Mouse (Mus musculus) brown adipose tissue, adult 24 weeks (tissue): ENCODE measurements around the gene Tcf7l2. TPM values are rescaled to one million over a fixed set of nuclear protein-coding genes. Genes with fewer than 3 reads are reported as not detected.

ENCODE experiments used
- H3K27ac ChIP-seq: fragments of 200-500 bp; replicated peaks from 2 replicates; pipeline ENCODE4 v1.5.1; 2012; ENCODE audit warnings: low read depth, mild to moderate bottlenecking, low read length
- H3K4me1 ChIP-seq: fragments of 200-500 bp; 2 replicates; pipeline ENCODE4 v1.6.1; 2012; ENCODE audit warnings: low read length, mixed read lengths; ENCODE audit not compliant: control insufficient read depth, insufficient read depth, insufficient read length
- H3K4me3 ChIP-seq: fragments of 200-500 bp; 2 replicates; pipeline ENCODE4 v1.5.1; 2012; ENCODE audit warnings: low read depth, mild to moderate bottlenecking, low read length, moderate library complexity; ENCODE audit not compliant: insufficient read depth
- polyA plus RNA-seq: library from polyadenylated mRNA; stranded (reverse); fragments of >200 nt; gene quantifications from 2 replicates; pipeline ENCODE4 v1.2.4, GENCODE M21; 2012; ENCODE audit not compliant: missing spikeins, insufficient read depth, insufficient read length

Gene Tcf7l2
- polyA plus RNA-seq, 1 experiment: 8.1 TPM

DNA sequence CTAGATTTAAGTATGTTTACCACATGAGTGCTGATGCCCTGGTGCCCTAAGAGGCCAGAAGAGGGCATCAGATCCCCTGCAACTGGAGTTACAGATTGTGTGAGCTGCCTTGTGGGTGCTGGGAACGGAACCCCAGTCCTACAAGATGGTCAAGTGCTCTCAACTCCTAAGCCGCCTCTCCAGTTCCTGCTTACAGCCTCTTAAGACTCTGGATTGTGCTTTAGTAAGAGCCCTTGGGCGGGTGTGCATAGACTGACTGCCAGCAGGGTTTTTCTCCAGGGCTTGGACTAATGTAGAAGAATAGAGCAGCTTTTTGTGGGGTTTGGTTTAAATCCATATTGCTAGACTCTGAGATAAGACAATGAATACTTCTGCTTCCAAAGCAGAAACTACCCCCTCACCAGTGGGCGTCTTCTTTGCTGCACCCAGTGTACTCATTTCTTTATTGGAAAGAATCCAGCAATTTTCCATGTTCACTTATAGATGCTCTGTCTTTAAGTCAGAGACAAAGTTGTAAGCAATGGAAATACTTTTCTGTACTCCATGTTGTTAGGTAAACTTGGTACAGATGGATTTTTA is 92.3 kb downstream of the Tcf7l2 start:
- Histone ChIP-seq H3K4me3 (no peak overlapping the region), H3K4me1 (peaks cover 20% of the 10 kb centered on the region), H3K27ac (no peak overlapping the region)

DNA sequence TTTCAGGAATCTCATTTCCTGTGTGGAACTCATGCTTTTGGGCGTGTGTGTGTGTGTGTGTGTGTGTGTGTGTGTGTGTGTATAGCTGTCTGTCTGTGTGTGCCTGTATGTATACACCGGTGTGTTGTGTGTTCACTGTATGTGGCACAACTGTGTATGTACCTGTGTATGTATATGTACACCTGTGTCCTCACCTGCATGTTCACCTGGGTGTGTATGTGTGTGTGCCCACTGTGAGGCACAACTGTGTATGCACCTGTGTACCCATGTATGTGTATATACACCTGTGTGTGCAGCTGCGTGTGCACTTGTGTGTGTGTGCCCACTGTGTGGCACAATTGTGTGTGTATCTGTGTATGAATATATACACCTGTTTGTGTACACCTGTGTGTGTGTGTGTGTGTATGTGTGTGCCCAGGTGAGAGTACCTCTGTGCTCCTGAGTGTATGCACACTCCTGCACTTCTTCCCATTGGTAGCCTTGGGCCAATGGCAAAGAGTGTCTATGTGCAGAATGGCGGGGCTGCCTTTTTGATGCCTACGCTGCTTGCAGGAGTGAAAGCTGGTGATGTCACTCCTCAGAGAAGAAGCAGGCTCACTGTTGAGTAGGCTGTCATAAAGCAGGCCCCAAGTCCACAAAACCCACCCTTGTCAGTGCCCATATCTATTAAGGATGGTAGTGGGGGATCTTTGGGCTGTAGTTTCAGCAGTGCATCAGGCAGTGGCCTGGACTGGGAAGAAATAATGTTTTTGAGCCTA is 95.5 kb downstream of the Tcf7l2 start:
- H3K4me3 ChIP-seq: no peak overlapping the region
- H3K27ac ChIP-seq: peak overlapping the region; percentile 65
- H3K4me1 ChIP-seq: peaks cover 31% of the 10 kb centered on the region

DNA sequence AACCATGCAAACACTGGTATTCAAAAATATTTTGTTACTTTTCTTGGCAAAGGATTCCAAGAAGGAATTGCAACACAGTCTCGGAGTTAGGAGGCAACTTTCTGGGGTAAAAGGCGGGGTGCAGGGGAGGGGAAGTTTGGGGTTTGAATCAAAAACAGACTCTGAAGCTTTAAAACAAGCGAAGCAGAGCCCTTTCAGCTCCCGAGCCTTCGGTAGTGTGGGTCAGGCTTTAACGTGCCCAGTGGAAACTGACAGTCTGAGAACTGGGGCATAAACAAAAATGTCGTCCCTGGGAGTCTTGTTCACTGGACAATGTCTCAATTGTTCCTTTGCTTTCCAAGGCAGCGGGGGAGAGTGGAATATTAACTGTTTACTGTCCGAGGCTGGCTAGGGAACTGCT is 96.3 kb downstream of the Tcf7l2 start:
- H3K27ac ChIP-seq: peak overlapping the region; percentile 87
- H3K4me3 ChIP-seq: peak overlapping the region; percentile 22; the same call in 1 of the 2 replicates
- peaks cover 31% of the 10 kb centered on the region for H3K4me1 ChIP-seq

DNA sequence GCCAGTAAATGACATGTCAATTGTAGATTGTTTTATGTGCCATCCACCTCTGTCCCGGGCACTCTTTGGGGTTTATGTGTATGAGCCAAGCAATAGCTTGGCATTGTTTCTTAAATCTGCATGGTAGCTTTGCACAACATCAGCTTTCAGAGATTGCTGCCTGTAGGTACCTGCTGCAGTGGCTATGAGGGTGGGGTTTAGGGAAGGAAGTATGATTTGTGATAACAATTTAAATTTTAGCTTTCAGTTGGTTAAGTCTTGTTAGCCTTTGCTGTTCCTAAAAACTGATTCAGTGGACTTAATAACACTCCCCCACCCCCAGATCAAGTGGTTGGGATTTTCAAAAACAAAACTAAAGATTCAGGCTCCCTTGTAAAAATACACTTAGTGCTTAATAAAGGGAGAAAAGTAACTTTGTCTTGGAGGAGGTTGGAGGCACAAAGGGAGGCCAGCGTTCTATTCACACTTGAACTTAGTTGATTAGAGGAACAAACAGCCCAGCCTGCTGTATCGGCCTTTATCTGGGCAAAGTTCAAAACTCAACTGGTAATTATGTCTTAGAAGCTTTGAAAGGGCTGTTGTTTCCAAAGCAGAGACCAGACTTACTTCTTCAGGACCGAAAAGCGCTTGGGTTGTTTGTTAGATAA is 96.9 kb downstream of the Tcf7l2 start:
- Histone ChIP-seq H3K4me1 (peaks cover 31% of the 10 kb centered on the region), H3K4me3 (no peak overlapping the region), H3K27ac (peak overlapping the region; percentile 87)

DNA sequence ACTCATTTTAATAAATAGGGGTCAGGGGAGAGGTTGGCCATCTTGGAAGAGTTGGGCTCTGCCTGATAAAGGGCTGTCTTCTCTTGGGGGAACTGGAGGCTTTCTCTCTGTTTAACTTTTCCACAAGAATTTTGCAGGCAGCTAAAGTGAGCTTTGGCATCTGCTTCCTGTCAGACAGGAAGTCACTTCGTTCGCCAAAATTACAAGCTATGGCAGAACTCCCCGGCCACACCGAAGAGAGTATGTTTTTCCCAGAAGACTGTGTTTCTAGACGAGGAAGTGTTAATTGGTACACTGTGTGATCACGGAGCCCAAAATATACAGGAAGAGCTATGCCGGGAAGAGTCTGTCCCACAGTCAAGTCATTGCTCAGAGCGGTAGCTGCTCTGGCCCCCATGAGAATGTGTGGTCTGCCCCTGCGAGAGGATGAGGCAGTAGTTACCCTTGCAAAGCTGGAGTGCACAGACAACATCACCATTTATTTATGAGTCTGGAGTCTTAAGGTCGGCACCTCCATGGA is 97.5 kb downstream of the Tcf7l2 start:
- Histone ChIP-seq H3K4me3 (peak overlapping the region; percentile 13; the same call in 1 of the 2 replicates), H3K4me1 (peaks cover 35% of the 10 kb centered on the region), H3K27ac (peak overlapping the region; percentile 87)

DNA sequence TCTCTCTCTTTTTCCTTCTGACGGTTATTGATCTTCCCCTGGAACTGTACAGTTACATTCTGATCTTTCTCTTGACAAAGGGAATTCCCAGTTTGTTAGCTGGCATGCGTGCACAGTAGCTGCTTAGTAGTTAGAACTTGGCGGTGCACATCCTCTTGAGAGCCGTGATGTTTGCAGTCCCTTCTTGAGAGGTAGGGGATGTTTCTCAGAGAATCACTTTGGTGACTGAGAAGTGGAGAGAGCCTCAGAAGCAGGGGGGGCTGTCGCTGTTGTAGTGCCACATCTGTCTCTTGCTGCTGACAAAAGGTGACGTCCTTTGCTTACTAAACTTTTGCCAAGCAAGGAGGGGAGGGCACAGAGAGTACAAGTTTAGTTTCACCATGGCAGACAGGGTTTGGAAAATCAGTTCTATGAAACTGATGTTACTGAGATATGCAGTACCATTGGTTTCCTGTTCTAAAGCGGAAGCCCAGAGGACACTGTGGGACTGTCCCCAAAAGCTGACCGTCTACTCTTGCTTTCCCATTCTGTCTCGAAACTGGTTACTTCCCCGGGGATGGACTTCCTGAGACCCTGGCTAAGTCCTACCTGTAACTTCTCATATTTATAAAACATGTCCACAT is 99.0 kb downstream of the Tcf7l2 start:
- no peak overlapping the region for H3K27ac ChIP-seq
- H3K4me3 ChIP-seq: no peak overlapping the region
- peaks cover 35% of the 10 kb centered on the region for H3K4me1 ChIP-seq

DNA sequence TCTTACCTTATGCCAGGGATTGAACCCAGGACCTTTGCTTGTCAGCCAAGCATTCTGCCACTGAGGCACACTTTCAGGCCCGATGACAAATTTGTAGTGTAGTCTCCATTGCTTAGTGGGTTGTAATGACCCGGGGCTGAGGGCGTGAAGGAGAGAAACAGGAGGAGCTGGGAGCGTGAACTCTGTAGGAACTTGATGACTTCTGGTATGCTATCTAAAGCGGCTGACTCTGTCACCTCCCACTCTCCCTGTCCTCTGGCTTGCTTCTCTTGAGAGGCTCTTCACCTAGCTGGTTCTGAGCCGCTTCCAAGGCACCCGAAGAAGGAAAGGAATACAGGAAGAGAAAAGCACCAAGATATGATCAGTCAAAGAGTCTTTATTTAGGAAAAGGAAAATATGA is 100.4 kb downstream of the Tcf7l2 start:
- no peak overlapping the region for H3K27ac ChIP-seq
- H3K4me3 ChIP-seq: no peak overlapping the region
- peaks cover 36% of the 10 kb centered on the region for H3K4me1 ChIP-seq

DNA sequence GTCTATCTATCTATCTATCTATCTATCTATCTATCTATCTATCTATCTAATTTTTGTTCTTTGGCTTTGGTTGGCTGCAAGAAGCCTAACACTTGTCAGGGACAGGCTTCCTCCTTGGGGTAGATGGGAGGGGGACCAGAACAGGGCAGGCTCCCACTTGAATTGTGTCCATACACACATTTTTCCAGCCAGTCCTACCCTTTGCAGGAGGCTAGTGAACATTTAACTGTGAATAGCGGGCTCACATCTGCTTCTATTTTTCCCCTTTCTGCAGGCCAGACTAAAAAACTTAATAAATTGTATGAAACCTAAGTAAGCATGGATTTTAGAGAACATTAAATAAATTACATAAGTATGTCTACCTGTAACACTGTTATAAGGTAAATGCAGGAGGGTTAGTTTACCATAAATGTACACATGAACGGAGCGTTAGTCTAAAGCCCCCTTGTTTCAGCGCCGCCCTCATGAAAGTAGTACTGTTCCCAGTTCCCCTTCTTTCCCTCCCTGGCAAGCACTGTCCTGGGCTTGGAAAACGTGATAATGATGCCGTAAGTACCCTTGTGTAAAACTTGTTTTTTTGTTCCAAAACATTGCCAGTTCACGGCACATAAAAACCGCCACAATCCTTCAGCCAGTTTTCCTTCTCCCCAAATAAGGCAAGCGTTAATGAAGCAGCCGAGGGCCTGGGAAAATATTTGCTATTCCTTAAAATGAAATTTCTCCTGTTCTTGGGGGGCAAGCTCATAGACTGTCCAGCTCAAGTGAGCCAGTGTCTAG is 101.7 kb downstream of the Tcf7l2 start:
- Histone ChIP-seq H3K27ac (no peak overlapping the region), H3K4me1 (peaks cover 28% of the 10 kb centered on the region; the same call in 1 of the 2 replicates), H3K4me3 (no peak overlapping the region)

DNA sequence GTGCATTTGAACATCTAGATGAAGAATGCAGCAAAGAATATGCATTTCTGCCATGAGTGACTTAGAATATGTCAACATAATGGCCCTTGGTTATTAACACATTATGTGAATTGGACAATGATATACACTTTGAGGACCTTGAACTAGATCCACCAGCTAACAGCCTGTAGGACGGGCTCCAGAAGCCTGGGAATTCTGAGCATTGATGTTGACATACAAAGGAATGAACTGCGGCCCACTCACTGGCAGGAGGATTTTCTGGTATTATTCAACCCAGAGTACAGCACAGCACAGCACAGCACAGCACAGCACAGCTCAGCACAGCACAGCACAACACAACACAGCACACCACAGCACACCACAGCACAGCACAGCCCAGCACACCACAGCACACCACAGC is 104.1 kb downstream of the Tcf7l2 start:
- H3K4me3 ChIP-seq: no peak overlapping the region
- H3K27ac ChIP-seq: 0 out of 2 replicates have a peak overlapping the region, but pooled peaks have one; percentile 0

DNA sequence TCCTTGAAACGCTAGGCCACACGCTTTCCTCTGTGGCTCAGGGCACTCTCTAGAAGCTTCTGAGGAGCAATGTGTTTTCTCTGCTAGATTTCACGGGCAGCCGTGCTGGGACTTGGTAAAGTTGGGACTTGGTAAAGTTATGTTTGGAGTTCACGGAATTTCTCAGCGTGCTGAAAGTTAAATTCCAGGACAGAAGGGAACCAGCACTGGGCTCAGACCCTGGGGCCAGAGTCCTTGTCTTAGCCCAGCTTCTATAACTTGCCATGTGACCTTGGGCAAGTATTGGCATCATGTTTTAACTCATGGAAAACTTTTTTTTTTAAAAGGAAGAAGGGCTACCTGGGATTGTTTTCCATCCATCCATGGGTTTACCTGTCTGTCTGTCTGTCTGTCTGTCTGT is 104.6 kb downstream of the Tcf7l2 start:
- Histone ChIP-seq H3K27ac (peak overlapping the region; percentile 0; the same call in 1 of the 2 replicates), H3K4me3 (no peak overlapping the region), H3K4me1 (peaks cover 7% of the 10 kb centered on the region; the same call in 1 of the 2 replicates)

More for the DNA sequence above, 104.1 kb downstream of the Tcf7l2 start:
- H3K4me1 ChIP-seq: peaks cover 8% of the 10 kb centered on the region; the same call in 1 of the 2 replicates

DNA sequence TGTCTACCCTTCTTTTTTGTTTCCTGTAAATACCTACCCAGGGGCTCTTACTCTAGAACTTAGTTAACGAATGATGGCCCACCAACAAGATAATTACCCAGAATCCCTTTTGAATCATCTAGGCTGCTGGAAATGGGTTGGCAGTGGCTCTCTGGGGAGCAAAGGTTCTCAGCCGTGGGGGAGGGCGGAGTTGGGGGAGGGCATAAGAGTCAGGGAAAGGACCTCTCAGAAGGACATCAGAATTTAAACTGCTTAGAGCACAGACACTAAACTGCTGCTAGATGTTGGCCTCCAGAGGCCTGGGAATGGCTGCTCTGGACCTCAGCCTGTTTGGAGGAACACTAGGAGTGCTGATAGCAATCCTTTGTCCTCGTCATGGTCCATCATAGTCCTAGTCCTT is 105.4 kb downstream of the Tcf7l2 start:
- Histone ChIP-seq H3K4me1 (peaks cover 14% of the 10 kb centered on the region), H3K4me3 (no peak overlapping the region), H3K27ac (no peak overlapping the region)

DNA sequence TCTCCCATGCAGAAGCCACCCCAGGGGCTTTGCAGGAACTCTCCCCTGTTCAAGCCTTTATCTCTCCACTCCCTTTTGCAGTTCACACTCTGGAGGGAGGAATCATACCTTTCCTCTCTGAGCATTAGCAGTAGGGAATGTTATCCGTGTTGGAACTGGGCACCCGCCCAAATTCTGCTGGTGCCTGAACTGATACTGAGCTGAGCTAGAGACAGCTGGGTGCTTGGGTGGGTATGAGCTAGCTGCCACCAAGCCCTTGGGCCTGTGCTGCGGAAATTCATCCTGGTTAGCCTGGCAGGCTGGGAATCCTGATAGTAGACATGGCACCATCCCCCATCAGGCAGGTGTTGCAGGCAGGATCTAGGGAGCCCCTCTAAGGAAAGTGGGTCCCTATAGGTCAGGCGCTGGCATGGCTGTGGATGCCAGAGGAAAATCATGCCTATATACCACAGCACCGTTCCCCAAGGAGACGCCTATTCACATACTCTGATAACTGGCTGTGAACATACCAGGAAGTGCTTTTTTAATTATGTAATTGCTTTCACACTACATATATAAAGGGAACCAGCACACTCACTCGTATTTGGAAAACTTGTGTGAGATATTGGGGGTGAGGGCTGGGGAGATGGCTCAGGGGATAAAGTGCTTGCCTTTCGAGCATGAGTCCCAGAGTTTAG is 108.9 kb downstream of the Tcf7l2 start:
- Histone ChIP-seq H3K4me3 (no peak overlapping the region), H3K27ac (no peak overlapping the region), H3K4me1 (peaks cover 19% of the 10 kb centered on the region)

DNA sequence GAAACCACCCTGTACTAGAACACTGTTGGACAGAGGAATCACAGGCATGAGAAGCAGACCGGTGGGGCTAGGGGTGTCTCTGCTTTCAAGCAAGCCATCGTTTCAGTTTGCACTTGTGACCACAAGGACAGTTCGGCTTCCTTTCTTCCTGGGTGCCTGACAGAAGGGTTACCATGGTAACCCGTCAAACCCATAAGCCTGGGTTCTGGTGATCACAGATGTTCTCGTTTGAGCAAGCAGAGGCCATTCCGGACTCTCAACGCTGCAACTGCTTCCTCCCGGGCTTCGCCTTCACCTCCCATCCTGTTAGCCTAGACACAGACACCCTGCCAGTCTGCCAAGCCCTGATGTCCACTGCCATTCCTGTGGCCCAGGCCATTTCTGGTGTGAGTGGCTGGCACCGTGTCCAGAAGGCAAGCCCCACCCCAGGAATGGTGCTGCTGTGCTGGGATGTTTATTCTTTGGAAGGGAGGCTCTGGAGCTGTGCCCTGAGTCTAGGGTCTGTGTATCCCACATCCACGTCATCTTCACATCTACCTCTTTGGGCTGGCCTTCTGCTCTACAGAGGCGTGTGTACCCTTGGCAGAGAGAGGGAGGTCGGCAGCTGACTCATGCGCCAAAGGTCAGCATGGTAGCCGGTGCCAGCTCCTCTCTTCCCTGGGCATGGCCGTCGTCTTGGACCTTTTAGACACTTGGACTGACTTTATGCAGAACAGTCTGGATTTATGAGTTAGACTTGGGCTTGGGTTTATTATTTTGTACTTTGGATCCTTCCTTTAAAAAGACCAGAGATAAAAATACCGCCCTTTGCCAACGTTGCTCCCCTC is 110.1 kb downstream of the Tcf7l2 start:
- peaks cover 16% of the 10 kb centered on the region for H3K4me1 ChIP-seq
- H3K27ac ChIP-seq: peak overlapping the region; percentile 80
- no peak overlapping the region for H3K4me3 ChIP-seq
